Mouse (Mus musculus): Measurements from ENCODE around the gene Sardh.

Sardh gene

DNA sequence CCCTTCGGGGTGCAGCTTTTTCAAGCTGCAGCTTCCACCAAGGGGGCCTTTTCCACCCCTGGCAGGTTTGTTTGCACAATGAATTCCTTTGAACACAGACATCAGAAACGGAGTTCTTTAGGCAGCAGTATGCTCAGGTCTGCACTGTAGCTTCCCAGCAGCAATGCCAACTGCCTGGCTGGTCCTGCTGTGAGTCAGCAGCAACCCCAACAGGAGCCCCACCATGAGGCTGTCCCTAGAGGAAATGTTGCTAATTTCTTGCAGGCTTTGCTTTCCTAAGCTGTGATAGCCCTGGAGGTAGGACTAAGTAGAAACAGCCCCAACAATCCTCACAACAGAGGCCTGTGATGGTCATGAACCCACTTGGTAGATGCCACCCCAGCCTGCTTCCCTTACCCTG is 81.1 kb downstream of the Sardh start:
- DNase-seq (ENCODE audit: low read depth, low spot score), result no peak

DNA sequence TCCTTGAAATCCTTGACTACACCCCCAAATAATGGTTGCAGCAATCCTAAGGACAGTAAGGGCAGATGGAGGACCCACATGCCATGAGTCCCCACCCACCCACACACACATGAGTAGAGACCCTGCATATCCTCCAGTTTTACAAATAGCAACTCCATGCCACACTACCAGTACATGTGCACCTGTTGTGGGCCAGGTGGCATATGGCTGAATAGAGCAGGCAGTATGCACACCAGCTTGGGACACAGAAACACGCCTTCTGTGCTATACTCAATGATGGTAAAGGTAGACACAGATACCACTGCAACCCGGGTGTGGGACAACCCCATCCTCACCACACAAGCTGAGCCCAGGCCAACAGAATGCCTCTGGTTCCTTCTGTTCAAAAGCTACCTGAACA is 82.1 kb downstream of the Sardh start:
- DNase-seq (ENCODE audit: low read depth, low spot score), result no peak

DNA sequence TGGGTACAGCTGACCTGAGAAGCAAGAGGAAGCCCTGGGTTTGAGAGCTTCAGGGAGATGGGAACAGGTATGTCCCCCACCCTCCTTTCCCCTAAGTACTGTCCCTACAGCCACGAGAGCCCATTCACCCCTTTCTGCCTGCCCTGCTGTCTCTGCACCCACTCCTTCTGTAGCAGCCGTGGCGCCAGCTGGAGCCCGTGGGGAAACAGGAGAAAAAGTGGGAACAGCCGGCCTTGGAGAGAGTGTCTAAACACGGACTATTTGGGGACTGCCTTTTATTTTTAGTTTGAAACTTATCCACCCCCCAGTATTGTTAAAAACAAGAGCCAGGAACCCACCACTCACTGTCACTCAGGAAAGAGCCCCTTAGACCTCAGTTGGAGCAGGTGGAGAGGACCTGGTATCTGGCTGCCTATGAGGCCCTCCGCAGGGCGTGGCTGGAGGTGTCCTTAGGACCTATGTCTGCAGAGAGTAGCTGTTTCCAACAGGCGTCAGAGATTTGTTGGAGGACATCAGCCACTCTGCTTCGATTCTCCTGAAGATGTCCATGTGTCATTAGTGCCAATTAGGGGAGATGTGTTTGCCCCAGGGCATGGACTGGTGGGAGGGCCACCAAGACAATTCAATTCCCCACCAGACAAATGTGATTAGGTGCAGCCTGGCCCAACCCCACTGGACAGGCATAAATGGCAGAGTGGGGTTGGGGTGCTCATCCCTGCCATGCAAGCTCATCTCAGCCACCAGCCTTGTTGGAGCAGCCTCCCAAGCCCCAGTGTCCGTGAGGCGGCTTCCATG is 83.1 kb downstream of the Sardh start, which contains the start of gene Dbh:
Gene Dbh, plus strand, starts transcription at position 438 of the 795 bp plus-strand sequence.
- no peak for DNase-seq (ENCODE audit: low read depth, low spot score)

DNA sequence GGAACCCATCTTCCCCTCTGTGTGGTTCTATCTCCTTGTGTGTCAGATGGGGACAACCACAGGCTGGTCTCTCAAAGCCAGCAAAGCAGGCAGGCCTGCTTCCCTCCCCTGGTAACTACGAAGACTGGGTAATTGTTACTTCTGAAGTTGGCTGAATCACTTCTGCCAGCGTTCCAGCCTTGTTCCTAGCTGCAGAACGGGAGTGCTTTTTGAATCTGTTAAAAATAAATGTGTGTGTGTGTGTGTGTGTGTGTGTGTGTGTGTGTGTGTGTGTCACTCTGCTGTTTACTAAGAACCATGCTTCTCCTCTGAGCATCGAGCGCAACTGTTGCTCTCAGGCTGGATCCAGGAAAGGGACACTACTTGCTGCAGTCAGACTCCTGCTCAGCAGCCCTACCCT is 84.3 kb downstream of the Sardh start:
- DNase-seq (ENCODE audit: low read depth, low spot score), result no peak

DNA sequence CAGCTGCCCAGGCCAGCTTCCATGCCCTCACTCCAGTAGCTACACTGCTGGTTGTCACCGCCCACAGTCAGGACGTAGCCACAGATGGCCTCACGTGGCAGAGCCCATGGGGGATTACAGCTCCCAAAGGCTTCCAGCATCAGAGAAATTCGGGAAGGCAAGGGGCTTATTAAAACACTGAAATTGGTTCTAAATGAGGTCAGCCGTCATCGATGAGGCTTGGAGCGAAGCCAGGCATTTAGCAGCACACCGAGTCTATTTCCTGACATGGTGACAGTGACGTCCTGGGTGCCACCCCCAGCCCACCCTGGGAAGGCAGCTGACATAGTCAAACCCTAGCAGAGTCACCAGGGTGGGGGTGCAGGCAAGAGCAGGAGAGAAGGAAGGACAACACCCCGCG is 85.5 kb downstream of the Sardh start:
- DNase-seq (ENCODE audit: low read depth, low spot score), result no peak

DNA sequence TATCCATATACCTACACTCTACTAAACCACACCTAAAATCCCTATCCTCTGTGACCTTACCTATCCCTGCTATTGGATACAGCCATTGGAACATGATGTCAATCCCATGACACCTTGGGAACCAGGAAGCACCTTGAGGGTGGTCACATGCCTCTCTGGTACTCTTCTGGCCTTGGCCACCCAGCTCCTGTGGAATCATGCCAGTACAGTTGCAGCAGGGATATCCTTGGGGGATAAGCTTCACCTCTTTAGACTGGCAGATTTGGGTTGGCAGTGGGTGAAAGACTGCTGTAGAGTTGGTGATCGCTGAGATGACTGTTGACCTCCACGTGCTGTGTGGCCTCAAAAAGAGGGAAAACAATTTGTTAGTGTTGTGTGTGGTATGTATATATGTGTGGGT is 86.6 kb downstream of the Sardh start:
- no peak for DNase-seq (ENCODE audit: low read depth, low spot score)

DNA sequence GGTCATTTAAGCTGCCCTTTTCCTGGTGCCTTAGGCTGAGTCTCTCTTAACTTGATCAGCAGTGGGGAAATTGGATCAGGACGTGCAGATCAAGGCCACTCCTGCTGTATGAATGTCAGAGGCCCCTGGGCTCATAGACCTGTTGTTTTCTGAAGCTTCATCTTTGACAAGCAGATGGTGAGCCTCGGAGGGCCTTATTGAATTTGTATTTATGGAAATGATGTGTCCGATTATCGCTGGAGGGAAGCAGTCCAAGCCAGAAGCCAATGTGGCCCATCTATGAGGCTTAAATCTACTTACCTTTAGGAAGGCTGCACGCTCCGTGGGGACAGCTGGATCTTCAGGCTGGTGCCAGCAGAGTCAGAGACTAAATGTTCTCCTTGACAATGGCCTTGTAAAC is 91.5 kb downstream of the Sardh start:
- DNase-seq (ENCODE audit: low read depth, low spot score), result no peak

DNA sequence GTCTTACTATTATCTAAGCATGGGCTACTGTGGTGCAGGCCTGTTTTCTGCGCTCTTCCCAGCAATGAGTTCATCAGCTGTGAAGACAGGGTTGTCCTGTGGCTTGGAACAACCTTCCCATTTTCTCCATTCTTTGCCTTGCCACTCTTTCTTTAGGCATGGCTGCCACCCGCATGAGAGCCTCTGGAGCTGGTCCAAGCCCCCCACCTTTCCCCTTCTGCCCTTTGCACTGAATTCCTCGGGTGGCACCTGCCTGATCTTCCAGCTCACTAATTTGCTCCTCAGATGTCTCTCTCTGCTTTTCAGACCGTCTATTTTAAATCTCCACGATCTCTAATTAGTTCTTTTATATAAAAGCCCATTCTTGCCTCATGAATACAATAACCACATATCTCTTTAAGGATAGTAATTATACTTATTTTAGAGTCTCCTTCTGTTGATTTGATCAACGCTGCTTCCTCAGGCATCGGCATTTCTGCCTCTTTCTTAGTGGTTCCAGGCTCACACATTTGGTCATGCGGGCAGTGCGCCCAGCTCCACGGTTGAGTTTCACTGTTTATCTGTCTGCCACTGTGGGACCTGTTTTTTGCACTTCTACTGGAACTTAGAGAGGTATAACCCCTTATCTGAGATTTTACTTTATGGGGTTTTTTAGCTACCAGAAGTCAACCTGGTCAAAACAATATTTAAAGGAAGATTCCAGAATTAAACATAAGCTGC is 93.5 kb downstream of the Sardh start:
- no peak for DNase-seq (ENCODE audit: low read depth, low spot score)

DNA sequence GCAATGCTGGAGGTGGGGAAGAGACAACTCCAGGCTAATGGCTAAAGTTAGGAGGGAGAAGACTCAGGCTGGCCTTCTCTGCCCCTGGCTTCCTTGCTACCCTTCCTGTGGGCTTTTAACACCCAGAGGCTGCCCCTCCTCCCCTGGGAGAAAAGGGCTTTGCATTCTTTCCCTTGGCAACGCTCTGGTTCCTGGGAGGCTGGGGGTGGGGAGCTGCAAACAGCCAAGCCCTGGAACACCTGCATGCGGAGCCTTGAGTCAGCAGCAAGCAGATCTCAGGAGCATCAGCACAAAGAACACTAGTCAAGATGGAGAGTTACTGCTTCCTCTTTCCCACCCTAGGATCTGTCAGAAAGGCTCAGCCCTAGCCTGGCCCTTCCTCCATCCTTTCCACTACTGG is 98.7 kb downstream of the Sardh start:
- DNase-seq (ENCODE audit: low read depth, low spot score), result no peak

DNA sequence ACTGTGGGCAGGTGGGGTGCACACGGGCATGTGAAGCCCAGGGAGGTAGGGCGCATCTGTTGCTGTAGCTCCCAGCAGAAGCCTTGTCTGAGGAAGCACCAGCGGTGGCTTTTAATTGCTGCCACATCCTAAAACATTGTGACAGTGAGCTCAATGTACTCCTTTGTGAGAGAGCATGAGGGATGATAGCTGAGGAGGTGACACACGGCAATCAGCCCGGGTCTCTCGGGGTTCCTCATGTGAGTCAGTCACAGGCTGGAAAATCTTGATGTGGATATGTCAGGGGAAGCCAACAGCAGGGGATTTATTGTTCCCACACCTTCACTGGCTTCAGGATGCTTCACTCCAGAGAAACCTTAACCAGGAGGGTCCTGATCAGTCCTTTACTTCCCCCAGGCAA is 101.3 kb downstream of the Sardh start:
- DNase-seq (ENCODE audit: low read depth, low spot score), result no peak

DNA sequence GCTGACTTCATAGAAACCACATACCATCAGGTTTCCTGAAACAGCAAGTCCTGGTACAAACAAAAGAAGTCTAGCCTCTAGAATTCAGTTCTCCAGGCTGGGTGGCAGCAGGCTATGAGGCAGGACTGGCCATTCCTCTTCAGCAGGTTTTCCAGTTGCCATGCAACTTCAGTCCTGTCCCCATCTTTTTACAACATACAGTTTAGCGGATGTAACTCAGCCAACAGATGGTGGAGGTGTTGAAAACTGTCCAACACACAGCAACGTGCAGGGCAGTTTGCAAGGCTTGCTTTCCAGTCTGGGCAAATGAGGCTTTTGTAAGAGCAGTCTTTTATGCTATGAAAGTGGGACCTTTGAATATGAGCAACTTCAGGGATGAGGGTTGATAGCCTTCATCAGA is 103.2 kb downstream of the Sardh start:
- no peak for DNase-seq (ENCODE audit: low read depth, low spot score)

DNA sequence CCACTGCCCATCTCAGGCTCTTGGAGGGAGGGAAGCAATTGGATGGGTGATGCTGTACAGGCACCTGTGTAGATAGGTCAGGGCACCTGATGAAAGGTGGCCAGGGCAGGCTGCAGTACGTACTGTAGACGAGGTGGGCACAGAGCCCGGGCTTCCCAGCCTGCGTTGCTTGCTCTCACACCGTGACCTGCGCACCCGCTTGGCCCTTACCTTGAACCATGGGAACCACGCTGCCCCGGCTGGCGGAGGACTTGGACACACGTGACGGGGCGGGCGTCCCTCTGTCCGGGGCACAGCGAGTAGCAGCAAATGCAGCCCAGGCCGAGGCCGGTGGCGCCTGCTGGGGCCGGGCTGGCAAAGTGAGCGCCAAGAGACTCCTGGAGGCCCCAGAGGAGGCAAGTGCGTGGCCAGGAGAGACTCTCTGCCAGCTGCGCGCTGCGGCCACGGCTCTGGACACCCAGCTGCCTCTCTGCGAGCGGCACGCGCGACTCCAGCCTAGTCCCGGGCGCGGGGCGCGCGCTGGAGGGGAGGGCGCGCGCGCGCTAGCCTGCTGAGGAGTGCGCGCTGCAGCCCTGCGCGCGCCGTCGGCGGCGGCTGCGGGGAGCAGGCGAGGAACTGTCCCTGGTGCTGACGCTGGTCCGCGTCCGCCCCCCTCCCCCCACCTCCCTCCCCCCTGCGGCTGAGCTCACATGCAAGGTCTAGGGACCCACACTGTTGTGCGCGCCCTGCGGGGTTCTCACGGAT is 106.0 kb downstream of the Sardh start, which contains the start of gene Fam163b:
Gene Fam163b, minus strand, starts transcription at position 542 of the 744 bp plus-strand sequence.
- DNase-seq (ENCODE audit: low read depth, low spot score), result no peak

Data from skeletal muscle tissue, adult 2 months (tissue).